Mouse (Mus musculus) ES-E14 (cell line): ENCODE data around the gene Arhgap30. TPM values are rescaled to one million over a fixed set of nuclear protein-coding genes. Genes with fewer than 3 reads are reported as not detected.

Source experiments
- DNase-seq: peaks from one replicate; pipeline ENCODE4 v3.0.0-alpha.2; 2013; ENCODE audit warnings: low read depth, low spot score
- H3K27ac ChIP-seq: 2 replicates; pipeline ENCODE4 v1.5.1; 2012; ENCODE audit warnings: low read depth, mild to moderate bottlenecking, low read length, moderate library complexity, mixed read lengths; ENCODE audit not compliant: poor library complexity, insufficient read depth, severe bottlenecking
- H3K36me3 ChIP-seq: 2 replicates; pipeline ENCODE4 v1.6.1; 2012; ENCODE audit warnings: mild to moderate bottlenecking, low read length, moderate library complexity, mixed read lengths; ENCODE audit not compliant: control insufficient read depth, poor library complexity, insufficient read depth, severe bottlenecking
- H3K4me1 ChIP-seq, 2 experiments: fragments of 150-350 bp in 1 of 2; sonication (generic) in 1 of 2; 2 replicates each; pipeline ENCODE4 v1.6.1; 2012; ENCODE audit warnings: low read length in 2 of 2, mild to moderate bottlenecking in 1 of 2, mixed read lengths in 1 of 2; ENCODE audit not compliant: control insufficient read depth in 2 of 2, insufficient read depth in 2 of 2, poor library complexity in 1 of 2
- H3K4me3 ChIP-seq, 2 experiments: fragments of 150-350 bp in 1 of 2; sonication (generic) in 1 of 2; 2 replicates each; pipeline ENCODE4 v1.5.1; 2012; ENCODE audit warnings: low read length in 2 of 2, low read depth in 1 of 2, mild to moderate bottlenecking in 1 of 2, mixed read lengths in 1 of 2; ENCODE audit not compliant: insufficient read depth in 1 of 2, poor library complexity in 1 of 2, severe bottlenecking in 1 of 2
- H3K9ac ChIP-seq: 2 replicates; pipeline ENCODE4 v1.6.1; 2012; ENCODE audit warnings: low read depth, mild to moderate bottlenecking, low read length, mixed read lengths; ENCODE audit not compliant: poor library complexity, insufficient read depth, severe bottlenecking
- H3K9me3 ChIP-seq: fragments of 150-350 bp; sonication (generic); 2 replicates; pipeline ENCODE4 v1.6.1; 2012; ENCODE audit warnings: low read depth, mild to moderate bottlenecking, low read length; ENCODE audit not compliant: control insufficient read depth, insufficient read depth
- CHD2 ChIP-seq: IDR thresholded peaks from 2 replicates; pipeline ENCODE4 v1.6.1; 2014; ENCODE audit warnings: mild to moderate bottlenecking, low read depth, low read length, inconsistent platforms
- HCFC1 ChIP-seq: IDR thresholded peaks from 2 replicates; pipeline ENCODE4 v1.6.1; 2012; ENCODE audit warnings: low read length, inconsistent platforms, borderline replicate concordance; ENCODE audit not compliant: insufficient read depth
- MAFK ChIP-seq: IDR thresholded peaks from 2 replicates; pipeline ENCODE4 v1.6.1; 2014; ENCODE audit warnings: mild to moderate bottlenecking, low read depth, low read length, inconsistent platforms; ENCODE audit not compliant: insufficient read depth
- ZC3H11A ChIP-seq: IDR thresholded peaks from 2 replicates; pipeline ENCODE4 v1.6.1; 2012; ENCODE audit warnings: low read depth, mild to moderate bottlenecking, inconsistent platforms, low read length, borderline replicate concordance
- ZNF384 ChIP-seq: IDR thresholded peaks from 2 replicates; pipeline ENCODE4 v1.6.1; 2012; ENCODE audit warnings: low read depth, low read length, inconsistent platforms
- in situ Hi-C, 2 experiments: fragments of 600-800 bp; cut with MboI; formaldehyde crosslinking; loops; one replicate each; pipeline ENCODE4 v1.15.1; 2025; ENCODE audit warnings: low sequenced_read_pairs in 2 of 2, inconsistent platforms in 1 of 2; ENCODE audit not compliant: unreplicated experiment in 2 of 2
- total RNA-seq: library from RNA; depleted of rRNA; stranded (reverse); fragments of 300-350 nt; gene quantifications from 2 replicates; pipeline ENCODE4 v1.2.3, GENCODE M21; 2012

Arhgap30 gene
- total RNA-seq, 1 experiment: 8.0 TPM

- no peaks in the 10 kb centered on the region; the same call in 1 of the 2 replicates for H3K36me3 ChIP-seq
- no peak overlapping the region for H3K9ac ChIP-seq
- H3K27ac ChIP-seq: no peak overlapping the region; the same call in 1 of the 2 replicates
Observed at GRCm38 (mm10) chr1:171401821-171402220, 13.1 kb downstream of the Arhgap30 start.

GRCm38 (mm10) chr1:171402991-171403390 is 14.2 kb downstream of the Arhgap30 start:
- Histone ChIP-seq H3K4me1 (peaks cover 3 to 10% of the 10 kb centered on the region in 2 experiments; a peak in 1 of 4 replicates), H3K27ac (no peak overlapping the region), H3K36me3 (no peaks in the 10 kb centered on the region; the same call in 1 of the 2 replicates), H3K4me3 (no peak overlapping the region), H3K9me3 (no peaks in the 10 kb centered on the region), H3K9ac (no peak overlapping the region; the same call in 1 of the 2 replicates)
- no peak for DNase-seq
- no peak for TF ChIP-seq ZNF384
- in situ Hi-C loops: no loop called here

More at GRCm38 (mm10) chr1:171401821-171402220, 13.1 kb downstream of the Arhgap30 start:
- DNase-seq: no peak
- H3K4me1 ChIP-seq: peaks cover 3 to 10% of the 10 kb centered on the region in 2 experiments; a peak in 1 of 4 replicates
- TF ChIP-seq HCFC1: no peak
- TF ChIP-seq ZNF384: no peak
- no peak for TF ChIP-seq CHD2
- no peak for TF ChIP-seq ZC3H11A
- no peak for TF ChIP-seq MAFK
- in situ Hi-C loops: no loop called here
- peak overlapping the region; percentile 3 to 6; a peak in 1 of 4 replicates for H3K4me3 ChIP-seq
- no peaks in the 10 kb centered on the region for H3K9me3 ChIP-seq

GRCm38 (mm10) chr1:171407263-171407662 is 18.5 kb downstream of the Arhgap30 start:
- in situ Hi-C loops: no loop called here
- H3K9me3 ChIP-seq: no peaks in the 10 kb centered on the region
- no peak overlapping the region for H3K27ac ChIP-seq
- peaks cover 0 to 5% of the 10 kb centered on the region in 2 experiments; a peak in 1 of 4 replicates for H3K4me1 ChIP-seq
- no peak for TF ChIP-seq CHD2
- TF ChIP-seq MAFK: no peak
- TF ChIP-seq ZC3H11A: no peak
- no peak for TF ChIP-seq ZNF384
- no peak for TF ChIP-seq HCFC1
- DNase-seq: no peak
- H3K9ac ChIP-seq: no peak overlapping the region
- no peak overlapping the region for H3K4me3 ChIP-seq
- H3K36me3 ChIP-seq: no peaks in the 10 kb centered on the region; the same call in 1 of the 2 replicates

DNA sequence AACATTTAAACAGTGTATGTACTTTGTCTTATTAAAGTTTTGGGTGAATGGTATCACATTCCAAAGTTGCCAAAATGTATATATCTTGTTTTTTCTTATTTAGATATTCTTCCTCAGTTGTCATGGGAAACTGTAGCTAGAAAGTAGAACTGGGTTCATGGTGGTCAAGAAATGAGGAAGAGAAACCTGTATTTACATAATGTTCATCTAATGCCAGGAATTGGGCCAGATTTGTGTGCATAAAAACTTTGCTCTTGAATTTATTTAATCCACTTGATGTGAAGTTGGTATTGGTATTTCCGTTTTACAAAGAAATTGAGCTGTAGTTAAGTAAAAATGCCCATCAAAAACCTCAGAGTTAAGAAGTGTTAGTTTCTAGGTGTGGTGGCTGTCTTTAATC is 21.5 kb downstream of the Arhgap30 start:
- in situ Hi-C loops: no loop called here
- H3K4me1 ChIP-seq: peaks cover 5 to 6% of the 10 kb centered on the region in 2 experiments; a peak in 2 of 4 replicates
- no peak for DNase-seq
- no peaks in the 10 kb centered on the region for H3K9me3 ChIP-seq
- TF ChIP-seq CHD2: no peak
- TF ChIP-seq HCFC1: no peak
- TF ChIP-seq MAFK: no peak
- no peak for TF ChIP-seq ZNF384
- TF ChIP-seq ZC3H11A: no peak
- no peak overlapping the region for H3K9ac ChIP-seq
- peaks cover 2% of the 10 kb centered on the region for H3K36me3 ChIP-seq
- H3K4me3 ChIP-seq: no peak overlapping the region
- no peak overlapping the region for H3K27ac ChIP-seq

DNA sequence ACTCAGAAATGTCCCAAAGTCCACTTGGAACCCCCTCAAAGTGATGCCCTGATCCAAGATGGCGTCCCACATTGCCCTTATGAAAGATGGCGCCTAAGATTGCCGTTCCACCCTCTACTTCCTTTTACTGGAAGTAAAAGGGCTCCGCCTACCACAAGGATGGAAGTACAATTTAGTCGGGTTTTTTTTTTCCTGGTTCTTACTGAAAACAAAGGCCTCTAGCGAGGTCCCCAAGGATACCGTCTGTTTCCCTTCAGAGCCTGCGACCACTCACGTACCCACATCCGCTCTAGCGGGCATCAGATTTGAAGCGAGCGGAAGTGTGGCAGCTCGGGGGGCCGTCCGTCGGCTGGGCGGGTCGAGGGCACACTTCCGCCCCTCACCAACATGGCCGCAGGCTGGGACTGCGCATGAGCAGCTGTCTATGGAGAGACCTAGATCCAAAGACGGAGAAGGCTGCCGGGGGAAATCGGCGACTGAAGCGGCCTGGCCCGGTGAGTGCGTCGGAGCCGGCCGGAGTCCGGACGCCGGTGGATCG is 22.3 kb downstream of the Arhgap30 start, which contains the start of gene Usf1:
TSS of gene Usf1 (plus strand) at position 367 of the 538 bp plus-strand sequence.
- Histone ChIP-seq H3K36me3 (peaks cover 9% of the 10 kb centered on the region), H3K9me3 (no peaks in the 10 kb centered on the region), H3K4me1 (peaks cover 5 to 14% of the 10 kb centered on the region in 2 experiments; a peak in 3 of 4 replicates), H3K9ac (peak within 1 kb of the TSS; percentile 92), H3K4me3 (peak within 1 kb of the TSS; percentile 88 to 92), H3K27ac (peak within 1 kb of the TSS; percentile 76)
- in situ Hi-C loops: no loop called here
- peak; percentile 88 for DNase-seq
- TF ChIP-seq HCFC1 (peak; percentile 85), ZNF384 (no peak)
